Mouse (Mus musculus) bone marrow, adult 2 months (tissue): ENCODE measurements around the gene Olfr1020. TPM values are rescaled to one million over a fixed set of nuclear protein-coding genes. Genes with fewer than 3 reads are reported as not detected.

Experiments used
- H3K27ac ChIP-seq: fragments of 200-500 bp; 2 replicates; pipeline ENCODE4 v1.5.1; 2012; ENCODE audit warnings: low read depth, mild to moderate bottlenecking, control low read depth, inconsistent platforms, low read length; ENCODE audit not compliant: control insufficient read depth, poor library complexity, insufficient read depth
- H3K4me1 ChIP-seq: fragments of 200-500 bp; 2 replicates; pipeline ENCODE4 v1.6.1; 2011; ENCODE audit warnings: low read length; ENCODE audit not compliant: control insufficient read depth, insufficient read depth
- H3K4me3 ChIP-seq: fragments of 200-500 bp; replicated peaks from 2 replicates; pipeline ENCODE3; 2011; ENCODE audit warnings: mild to moderate bottlenecking, low read depth, low read length, control low read depth; ENCODE audit not compliant: control insufficient read depth
- CTCF ChIP-seq: fragments of 200-500 bp; IDR thresholded peaks from 2 replicates; pipeline ENCODE4 v1.5.1; 2011; ENCODE audit warnings: low read length, control low read depth; ENCODE audit not compliant: control insufficient read depth, insufficient read depth
- POLR2A ChIP-seq: fragments of 200-500 bp; IDR thresholded peaks from 2 replicates; pipeline ENCODE4 v1.6.1; 2011; ENCODE audit warnings: low read depth, mild to moderate bottlenecking, control low read depth, low read length, borderline replicate concordance; ENCODE audit not compliant: control insufficient read depth
- WGBS: fragments of 180-500 bp; shearing (Covaris S2); methylation state at CpG from one replicate; pipeline ENCODE4 v1.1.7; 2018; 5-methylcytosine and 5-hydroxymethylcytosine counted together
- polyA plus RNA-seq: library from polyadenylated mRNA; stranded (reverse); fragments of >200 nt; gene quantifications from 2 replicates; pipeline ENCODE4 v1.2.4, GENCODE M21; 2011; ENCODE audit warnings: low replicate concordance; ENCODE audit not compliant: missing spikeins, insufficient read depth, insufficient read length

Olfr1020 gene
- not detected in 2 replicates for polyA plus RNA-seq

DNA sequence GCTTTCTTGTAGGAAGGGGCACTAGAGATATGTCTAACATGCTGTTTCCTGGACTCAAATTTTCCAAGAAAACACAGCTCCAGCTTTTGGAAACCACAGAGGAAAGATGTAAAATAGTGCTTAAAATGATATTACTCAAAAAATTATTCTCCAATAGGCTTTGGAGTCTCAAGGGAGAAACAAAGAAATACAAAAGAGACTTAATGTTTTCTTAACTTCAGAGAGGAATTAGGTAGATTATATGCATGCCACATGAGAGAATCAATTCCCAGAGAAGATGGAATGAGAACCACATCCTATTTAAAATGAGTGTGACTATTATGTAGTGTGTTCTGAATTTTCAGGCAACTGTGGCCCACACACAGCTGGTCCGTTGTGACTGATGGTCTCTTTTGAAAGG, at the start of gene Olfr1020:
TSS of gene Olfr1020 (plus strand) at position 301 of the 400 bp plus-strand sequence.
- 62% methylated on average over 1 of the region's 1 CpGs for WGBS
- no peak within 1 kb of the TSS for H3K27ac ChIP-seq
- TF ChIP-seq POLR2A (no peak), CTCF (no peak)
- no peak within 1 kb of the TSS for H3K4me3 ChIP-seq
- no peaks in the 10 kb centered on the region for H3K4me1 ChIP-seq

DNA sequence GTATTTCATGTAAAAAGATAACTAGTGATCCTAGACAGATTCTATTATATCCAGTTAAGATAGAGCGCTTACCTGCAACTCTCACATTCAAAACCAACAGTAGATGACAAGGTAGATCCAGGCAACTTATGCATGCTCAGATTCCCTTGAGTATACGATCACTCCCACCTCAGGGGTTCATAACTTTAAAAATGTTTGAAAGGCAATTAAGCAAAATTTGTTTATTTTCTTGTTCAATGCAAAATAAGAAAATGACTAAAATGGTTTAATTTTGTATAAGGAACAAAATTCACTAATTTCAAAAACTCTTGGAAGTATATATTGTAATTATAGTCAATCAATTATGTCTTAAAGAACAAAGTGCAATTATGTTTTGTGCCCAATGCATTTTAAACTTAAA, 44.4 kb upstream of the Olfr1020 start, which contains the start of gene Olfr1016:
TSS of gene Olfr1016 (minus strand) at position 101 of the 400 bp plus-strand sequence.
- WGBS: 76% methylated on average over 2 of the region's 2 CpGs
- Histone ChIP-seq H3K27ac (no peak within 1 kb of the TSS), H3K4me3 (no peak within 1 kb of the TSS), H3K4me1 (no peaks in the 10 kb centered on the region)
- TF ChIP-seq CTCF (no peak), POLR2A (no peak)

DNA sequence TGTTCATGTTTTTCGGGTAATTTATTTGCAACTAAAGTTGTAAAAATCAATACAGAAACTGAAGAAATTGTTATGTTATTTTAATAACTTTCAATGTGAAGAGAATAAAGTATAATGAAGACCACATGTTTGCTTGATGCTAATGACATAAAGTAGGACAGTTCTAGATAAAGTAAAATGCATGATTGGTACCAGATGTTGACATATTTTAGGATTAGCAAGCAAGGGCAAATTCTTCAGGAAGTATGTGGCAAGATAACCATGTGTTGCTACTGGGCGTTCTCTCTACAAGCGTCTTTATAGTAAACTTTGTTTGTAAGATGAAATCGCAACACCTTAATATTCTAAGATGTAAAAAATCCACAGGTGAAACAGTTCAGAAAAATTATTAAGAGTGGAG, 42.3 kb upstream of the Olfr1020 start:
- TF ChIP-seq POLR2A (no peak), CTCF (no peak)
- Histone ChIP-seq H3K4me3 (no peak overlapping the region), H3K4me1 (no peaks in the 10 kb centered on the region), H3K27ac (no peak overlapping the region)
- 83% methylated on average over 4 of the region's 4 CpGs for WGBS

DNA sequence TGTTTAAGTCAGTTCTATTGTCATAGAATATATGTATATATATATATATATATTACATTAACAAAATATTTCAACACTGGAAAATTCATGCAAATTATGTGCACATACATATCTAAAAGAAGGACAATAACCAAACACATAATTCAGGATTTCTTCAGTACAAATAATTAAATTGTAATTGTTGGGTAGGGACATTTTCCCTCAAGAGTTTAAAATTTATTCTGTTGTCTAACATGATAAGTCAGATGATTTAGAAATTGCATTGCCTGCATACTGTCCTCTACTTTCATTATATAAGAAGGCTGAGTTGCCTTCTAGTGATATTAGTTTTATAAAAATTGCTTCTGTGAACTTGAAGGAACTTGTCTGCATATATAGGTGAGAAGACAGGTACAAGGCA, 28.7 kb upstream of the Olfr1020 start, which contains the start of gene Olfr1018:
TSS of gene Olfr1018 (plus strand) at position 301 of the 400 bp plus-strand sequence.
- Histone ChIP-seq H3K4me3 (no peak within 1 kb of the TSS), H3K27ac (no peak within 1 kb of the TSS), H3K4me1 (no peaks in the 10 kb centered on the region)
- TF ChIP-seq POLR2A (no peak), CTCF (no peak)

DNA sequence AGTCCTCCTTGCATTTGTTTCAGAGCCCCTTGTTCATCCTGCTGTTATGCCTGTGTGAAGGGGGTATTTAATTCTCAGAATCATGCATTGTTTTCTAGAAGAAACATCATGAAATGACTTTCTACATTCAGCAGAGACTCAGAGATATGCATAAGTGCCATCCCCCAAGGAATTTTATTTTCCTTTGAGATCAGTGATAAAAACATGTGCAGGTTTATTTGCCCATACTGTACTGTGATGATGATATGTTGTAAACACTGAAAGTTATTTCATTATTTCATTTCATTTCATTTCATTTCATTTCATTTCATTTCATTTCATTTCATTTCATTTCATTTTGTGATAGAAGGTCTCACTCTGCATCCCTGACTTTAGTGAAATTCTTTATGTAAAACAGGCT, 1.4 kb upstream of the Olfr1020 start, which contains the start of gene Olfr1019:
TSS of gene Olfr1019 (minus strand) at position 101 of the 400 bp plus-strand sequence.
- Histone ChIP-seq H3K27ac (no peak within 1 kb of the TSS), H3K4me1 (no peaks in the 10 kb centered on the region), H3K4me3 (no peak within 1 kb of the TSS)
- TF ChIP-seq CTCF (no peak), POLR2A (no peak)

DNA sequence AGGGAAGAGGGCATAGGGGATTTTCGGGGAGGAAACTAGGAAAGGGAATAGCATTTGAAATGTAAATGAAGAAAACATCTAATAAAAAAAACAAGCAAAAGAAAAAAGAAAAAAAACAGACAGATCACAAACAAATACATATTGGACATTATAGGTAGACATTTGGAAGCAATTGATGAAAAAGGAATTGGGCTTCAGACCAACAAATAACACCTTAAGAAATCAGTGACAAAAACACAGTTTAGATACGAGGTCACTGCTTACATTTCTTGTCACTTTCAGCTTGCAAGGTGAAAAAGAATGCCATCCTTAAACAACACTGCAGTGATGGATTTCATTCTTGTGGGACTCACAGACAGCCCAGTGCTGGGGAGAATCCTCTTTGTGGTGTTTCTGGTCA, 21.5 kb downstream of the Olfr1020 start, which contains the start of gene Olfr1022:
TSS of gene Olfr1022 (plus strand) at position 301 of the 400 bp plus-strand sequence.
- Histone ChIP-seq H3K4me1 (no peaks in the 10 kb centered on the region), H3K4me3 (no peak within 1 kb of the TSS), H3K27ac (no peak within 1 kb of the TSS)
- WGBS: 44% methylated on average over 2 of the region's 2 CpGs
- TF ChIP-seq CTCF (no peak), POLR2A (no peak)

DNA sequence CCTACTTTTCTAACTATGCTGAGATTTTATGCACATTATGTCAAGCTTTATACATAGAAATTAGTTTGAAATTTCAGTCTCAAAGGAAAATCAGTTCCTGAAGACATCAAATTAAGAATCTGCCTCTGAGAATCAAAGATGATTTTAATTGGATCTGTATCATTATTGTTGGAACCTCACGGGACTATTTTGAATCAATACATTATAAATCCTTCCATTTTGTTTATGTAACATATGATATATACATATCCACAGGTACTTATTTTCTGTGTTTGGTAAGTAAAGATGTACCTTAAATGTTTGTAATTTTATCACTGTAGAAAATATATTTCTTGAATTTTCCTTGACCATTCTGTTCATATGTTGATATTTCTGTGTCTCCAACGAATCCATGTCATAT, 38.5 kb downstream of the Olfr1020 start, which contains the start of gene Olfr1023:
TSS of gene Olfr1023 (plus strand) at position 301 of the 400 bp plus-strand sequence.
- no peak for TF ChIP-seq POLR2A
- TF ChIP-seq CTCF: no peak

More for the DNA sequence above, 38.5 kb downstream of the Olfr1020 start, which contains the start of gene Olfr1023:
- H3K4me3 ChIP-seq: no peak within 1 kb of the TSS
- 63% methylated on average over 2 of the region's 2 CpGs for WGBS
- no peaks in the 10 kb centered on the region for H3K4me1 ChIP-seq
- no peak within 1 kb of the TSS for H3K27ac ChIP-seq

Other genes with a start within 250 kb of the Olfr1020 start
- not detected in 2 replicates for gene Olfr1000, start 235.1 kb upstream of the Olfr1020 start, polyA plus RNA-seq
- not detected in 2 replicates for gene Olfr1002, start 196.3 kb upstream of the Olfr1020 start, polyA plus RNA-seq
- not detected in 2 replicates for gene Olfr154, start 182.6 kb upstream of the Olfr1020 start, polyA plus RNA-seq
- gene Olfr1006, start 168.3 kb upstream of the Olfr1020 start, polyA plus RNA-seq: not detected in 2 replicates
- gene Olfr1008, start 157.6 kb upstream of the Olfr1020 start, polyA plus RNA-seq: not detected in 2 replicates
- gene Olfr1009, start 131.6 kb upstream of the Olfr1020 start, polyA plus RNA-seq: not detected in 2 replicates
- not detected in 2 replicates for gene Olfr1012, start 84.3 kb upstream of the Olfr1020 start, polyA plus RNA-seq
- gene Olfr1013, start 79.9 kb upstream of the Olfr1020 start, polyA plus RNA-seq: not detected in 2 replicates
- gene Olfr1014, start 74.3 kb upstream of the Olfr1020 start, polyA plus RNA-seq: 0.52 TPM in 1 of 2 replicates, not detected in the other
- not detected in 2 replicates for gene Olfr1015, start 65.0 kb upstream of the Olfr1020 start, polyA plus RNA-seq
- gene Olfr1016, start 44.5 kb upstream of the Olfr1020 start, polyA plus RNA-seq: not detected in 2 replicates
- not detected in 2 replicates for gene Olfr1018, start 28.6 kb upstream of the Olfr1020 start, polyA plus RNA-seq
- gene Olfr1019, start 1.5 kb upstream of the Olfr1020 start, polyA plus RNA-seq: not detected in 2 replicates
- gene Olfr1022, start 21.6 kb downstream of the Olfr1020 start, polyA plus RNA-seq: not detected in 2 replicates
- not detected in 2 replicates for gene Olfr1023, start 38.6 kb downstream of the Olfr1020 start, polyA plus RNA-seq
- not detected in 2 replicates for gene Olfr1024, start 58.0 kb downstream of the Olfr1020 start, polyA plus RNA-seq
- gene Olfr1025-ps1, start 68.2 kb downstream of the Olfr1020 start, polyA plus RNA-seq: not detected in 2 replicates
- not detected in 2 replicates for gene Olfr1026, start 74.5 kb downstream of the Olfr1020 start, polyA plus RNA-seq
- not detected in 2 replicates for gene Olfr1028, start 103.4 kb downstream of the Olfr1020 start, polyA plus RNA-seq
- not detected in 2 replicates for gene Olfr1029, start 126.9 kb downstream of the Olfr1020 start, polyA plus RNA-seq
- gene Olfr1030, start 132.2 kb downstream of the Olfr1020 start, polyA plus RNA-seq: 0.65 TPM in 1 of 2 replicates, not detected in the other
- not detected in 2 replicates for gene Olfr1031, start 143.3 kb downstream of the Olfr1020 start, polyA plus RNA-seq
- gene Olfr1032, start 158.5 kb downstream of the Olfr1020 start, polyA plus RNA-seq: not detected in 2 replicates
- not detected in 2 replicates for gene Olfr1033, start 173.6 kb downstream of the Olfr1020 start, polyA plus RNA-seq
- gene Olfr1034, start 198.8 kb downstream of the Olfr1020 start, polyA plus RNA-seq: not detected in 2 replicates
- gene Olfr1036, start 227.0 kb downstream of the Olfr1020 start, polyA plus RNA-seq: not detected in 2 replicates
- not detected in 2 replicates for gene Olfr1037, start 240.4 kb downstream of the Olfr1020 start, polyA plus RNA-seq